In the genomic region with DNA sequence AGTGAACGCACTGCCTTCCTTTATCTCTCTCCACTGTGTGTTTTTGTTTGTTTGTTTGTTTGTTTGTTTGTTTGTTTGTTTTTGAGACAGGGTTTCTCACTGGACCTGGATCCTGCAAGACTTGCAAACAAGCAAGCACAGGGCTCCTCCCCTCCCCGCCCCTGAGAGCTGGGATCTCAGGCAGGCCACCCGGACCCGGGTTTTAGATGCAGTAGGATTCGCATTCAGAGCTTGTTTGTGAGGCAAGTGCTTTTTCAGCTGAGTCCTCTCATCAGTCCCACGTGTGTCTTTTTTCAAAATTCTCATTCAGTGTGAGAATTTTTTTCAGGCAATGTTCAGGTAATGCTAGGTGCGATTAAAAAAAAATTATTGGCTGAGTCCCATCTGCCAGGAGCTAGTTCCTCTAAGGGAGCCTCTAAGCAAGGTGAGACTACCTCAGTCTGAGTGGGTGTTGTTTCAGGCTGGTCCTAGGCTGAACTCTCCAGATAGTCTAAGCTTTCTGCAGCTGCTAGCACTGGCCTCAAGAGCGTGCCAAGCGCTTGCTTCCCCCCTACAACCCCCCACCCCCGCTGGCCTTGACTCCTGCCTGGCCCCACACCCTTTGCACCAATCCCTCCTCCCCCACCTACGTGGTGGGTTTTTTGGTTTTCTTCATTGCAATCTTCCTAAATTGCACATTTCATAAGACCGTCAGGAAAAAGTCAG, we compare ENCODE assay signal across 8 mouse cellular contexts.
DNase-seq lines count a peak whose midpoint lies in the region; ATAC-seq and TF ChIP-seq lines count a peak whose summit lies in the region.

No protein-coding gene starts in this region.

- H3K9ac ChIP-seq in lung, embryonic 14.5 days = peak overlapping the region; percentile 49
- peak overlapping the region; percentile 56 for H3K9ac ChIP-seq in hindbrain, postnatal 0 days (replicated peaks; ENCODE audit: low read length)
- peak overlapping the region; percentile 54; the same call in 1 of the 2 replicates for H3K9ac ChIP-seq in midbrain, postnatal 0 days (replicated peaks; ENCODE audit: low read length, poor library complexity, severe bottlenecking)

- DNase-seq in lung, embryonic 14.5 days = peak; percentile 74
- DNase-seq in lung, adult 18-20 months = no peak
- DNase-seq in forebrain, embryonic 10.5 days (ENCODE audit: extremely low spot score, low spot score) = no peak
- DNase-seq in hindbrain, postnatal 0 days (ENCODE audit: low spot score) = peak; percentile 65
- peak; percentile 64 for DNase-seq in midbrain, postnatal 0 days (ENCODE audit: low spot score)
- DNase-seq in urinary bladder, postnatal 36 days (ENCODE audit: low spot score in 2 of 2) = no peak
- DNase-seq in thymus, postnatal 36 days = no peak
- DNase-seq in spleen, adult 18-20 months = no peak

- H3K27ac ChIP-seq in lung, embryonic 14.5 days (ENCODE audit: low read depth) = peak overlapping the region; percentile 90
- H3K27ac ChIP-seq in forebrain, embryonic 10.5 days = peak overlapping the region; percentile 96
- H3K27ac ChIP-seq in hindbrain, postnatal 0 days = peak overlapping the region; percentile 95
- peak overlapping the region; percentile 92 for H3K27ac ChIP-seq in midbrain, postnatal 0 days (ENCODE audit: low read depth, low read length)

- peak overlapping the region; percentile 28 for H3K4me3 ChIP-seq in lung, embryonic 14.5 days (ENCODE audit: low read depth, low read length)
- H3K4me3 ChIP-seq in forebrain, embryonic 10.5 days = peak overlapping the region; percentile 46
- H3K4me3 ChIP-seq in hindbrain, postnatal 0 days (ENCODE audit: low read length) = peak overlapping the region; percentile 29
- peak overlapping the region; percentile 22; the same call in 1 of the 2 replicates for H3K4me3 ChIP-seq in midbrain, postnatal 0 days (ENCODE audit: low read depth, low read length)

- ATAC-seq in lung, embryonic 14.5 days (ENCODE audit: insufficient read depth) = peak; percentile 46
- ATAC-seq in hindbrain, postnatal 0 days = peak; percentile 61
- peak; percentile 65 for ATAC-seq in midbrain, postnatal 0 days (ENCODE audit: low FRiP score)

- no peak for TF ChIP-seq CTCF in lung, embryonic 14.5 days (IDR thresholded peaks at IDR 0.05; ENCODE audit: low read depth)
- no peak for TF ChIP-seq CTCF in hindbrain, postnatal 0 days (IDR thresholded peaks at IDR 0.05; ENCODE audit: low read depth)
- no peak for TF ChIP-seq CTCF in midbrain, postnatal 0 days (IDR thresholded peaks at IDR 0.05)

- no peaks in the 10 kb centered on the region for H3K9me3 ChIP-seq in lung, embryonic 14.5 days (ENCODE audit: low read depth, low read length)
- H3K9me3 ChIP-seq in forebrain, embryonic 10.5 days = no peaks in the 10 kb centered on the region
- H3K9me3 ChIP-seq in hindbrain, postnatal 0 days (ENCODE audit: low read length) = no peaks in the 10 kb centered on the region
- H3K9me3 ChIP-seq in midbrain, postnatal 0 days (ENCODE audit: low read length) = no peaks in the 10 kb centered on the region

- no peaks in the 10 kb centered on the region for H3K36me3 ChIP-seq in lung, embryonic 14.5 days (ENCODE audit: insufficient read depth)
- H3K36me3 ChIP-seq in forebrain, embryonic 10.5 days (replicated peaks) = no peaks in the 10 kb centered on the region
- H3K36me3 ChIP-seq in hindbrain, postnatal 0 days (ENCODE audit: insufficient read depth, low read length) = no peaks in the 10 kb centered on the region
- H3K36me3 ChIP-seq in midbrain, postnatal 0 days (ENCODE audit: insufficient read depth, low read length) = no peaks in the 10 kb centered on the region

- WGBS in lung, embryonic 14.5 days = 28% methylated on average over 12 of the region's 12 CpGs
- 51% methylated on average over 12 of the region's 12 CpGs for WGBS in forebrain, embryonic 10.5 days
- WGBS in hindbrain, postnatal 0 days = 33% methylated on average over 12 of the region's 12 CpGs
- WGBS in midbrain, postnatal 0 days = 43% methylated on average over 12 of the region's 12 CpGs

- H3K4me2 ChIP-seq in lung, embryonic 14.5 days = peak overlapping the region; percentile 61
- peak overlapping the region; percentile 60 for H3K4me2 ChIP-seq in hindbrain, postnatal 0 days (ENCODE audit: low read depth, low read length)
- peak overlapping the region; percentile 51 for H3K4me2 ChIP-seq in midbrain, postnatal 0 days (ENCODE audit: low read depth, low read length, poor library complexity, severe bottlenecking)

- H3K27me3 ChIP-seq in lung, embryonic 14.5 days (ENCODE audit: insufficient read depth, low read length) = no peaks in the 10 kb centered on the region
- peaks cover 26% of the 10 kb centered on the region for H3K27me3 ChIP-seq in forebrain, embryonic 10.5 days (ENCODE audit: poor library complexity, severe bottlenecking)
- H3K27me3 ChIP-seq in hindbrain, postnatal 0 days (ENCODE audit: insufficient read depth, low read length) = no peaks in the 10 kb centered on the region
- no peaks in the 10 kb centered on the region for H3K27me3 ChIP-seq in midbrain, postnatal 0 days (ENCODE audit: insufficient read depth, low read length)

- peaks cover 10% of the 10 kb centered on the region; the same call in 1 of the 2 replicates for H3K4me1 ChIP-seq in lung, embryonic 14.5 days (ENCODE audit: insufficient read depth)
- H3K4me1 ChIP-seq in forebrain, embryonic 10.5 days = peaks cover 26% of the 10 kb centered on the region
- peaks cover 17% of the 10 kb centered on the region for H3K4me1 ChIP-seq in hindbrain, postnatal 0 days (ENCODE audit: insufficient read depth, low read length)
- H3K4me1 ChIP-seq in midbrain, postnatal 0 days (ENCODE audit: insufficient read depth, low read length) = peaks cover 4% of the 10 kb centered on the region; the same call in 1 of the 2 replicates

Comparison
In these comparisons a context has a peak if more than half of its experiments do, and no peak if none do; other contexts are left out.
1. DNase-seq: peak in lung, embryonic 14.5 days (single experiment), hindbrain, postnatal 0 days (single experiment) and midbrain, postnatal 0 days (single experiment); none in lung, adult 18-20 months (0 of 2), forebrain, embryonic 10.5 days (single experiment), urinary bladder, postnatal 36 days (0 of 2), thymus, postnatal 36 days (0 of 2) and spleen, adult 18-20 months (0 of 2).
2. Peak in every context shown above with its lines, with median percentiles within 50 percentile points of each other: ATAC-seq, H3K27ac ChIP-seq, H3K4me2 ChIP-seq, H3K4me3 ChIP-seq and H3K9ac ChIP-seq.